13 mouse cellular contexts compared by ENCODE assay signal in the genomic region with DNA sequence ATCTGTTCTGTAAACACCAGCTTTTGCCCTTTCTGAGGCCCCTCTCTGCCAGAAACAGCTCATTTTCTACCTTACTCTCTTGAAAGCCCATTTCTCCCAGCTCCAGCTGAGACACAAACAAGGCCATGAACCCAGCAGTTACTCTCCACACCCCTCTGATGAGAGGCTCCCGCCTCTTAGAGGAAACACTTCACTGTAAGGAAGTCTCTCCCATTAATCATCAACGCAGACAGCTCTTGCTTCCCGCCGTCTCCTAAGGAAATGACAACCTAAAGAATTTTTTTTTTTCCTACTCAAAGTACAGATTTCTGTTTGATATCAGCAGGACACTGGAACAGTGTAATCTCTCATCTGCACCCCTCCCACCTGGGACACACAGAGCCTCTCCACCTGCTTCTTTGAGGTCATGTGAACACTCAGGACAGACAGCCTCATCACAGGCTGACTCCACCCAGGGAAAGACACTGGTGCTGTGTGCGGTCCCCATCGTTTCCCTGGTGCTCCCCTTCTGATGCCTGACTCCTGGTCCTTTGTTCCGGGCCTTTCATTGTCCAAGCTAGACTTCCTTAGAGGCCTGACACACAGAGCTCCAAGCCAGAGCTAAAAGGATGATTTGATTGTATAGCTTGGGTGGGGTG.
DNase-seq lines count a peak whose midpoint lies in the region; ATAC-seq and TF ChIP-seq lines count a peak whose summit lies in the region.
"Had no signal": no experiment of that assay in that cellular context is flagged by ENCODE, and none has a peak within 500 bp of the region (broad histone marks: within the 10 kb centered on the region; RNA-seq: fewer than 3 reads in every experiment).

No protein-coding gene starts in this region.

- no peak overlapping the region for H3K4me2 ChIP-seq in lung, embryonic 16.5 days (ENCODE audit: low read depth, low read length)
- H3K4me2 ChIP-seq in kidney, postnatal 0 days (ENCODE audit: low read length) = no peak overlapping the region
- H3K4me2 ChIP-seq: neural tube, embryonic 12.5 days had no signal

- H3K9me3 ChIP-seq in lung, embryonic 16.5 days (ENCODE audit: control insufficient read depth, low read length) = no peaks in the 10 kb centered on the region
- H3K9me3 ChIP-seq in kidney, postnatal 0 days (replicated peaks; ENCODE audit: low read length) = no peaks in the 10 kb centered on the region
- H3K9me3 ChIP-seq: forebrain, embryonic 10.5 days; neural tube, embryonic 12.5 days had no signal

- ATAC-seq in lung, embryonic 16.5 days (ENCODE audit: low read depth) = no peak
- peak; percentile 26 to 28; a peak in 3 of 4 replicates for ATAC-seq in hematopoietic stem cell, adult 5-6 weeks (replicated peaks in 1 of 2; ENCODE audit: insufficient read depth in 1 of 2, low FRiP score in 2 of 2, low TSS enrichment in 1 of 2, low read depth in 1 of 2, poor library complexity in 2 of 2, severe bottlenecking in 2 of 2)
- peak; percentile 31; the same call in 1 of the 2 replicates for ATAC-seq in kidney, postnatal 0 days (replicated peaks; ENCODE audit: low FRiP score, low read depth)

- peak; percentile 14 for DNase-seq in adrenal gland, adult 2 months
- DNase-seq in adrenal gland, adult 18-20 months (ENCODE audit: low spot score in 2 of 2) = no peak
- DNase-seq in lung, adult 2 months = no peak
- DNase-seq in kidney, postnatal 0 days (ENCODE audit: low spot score) = peak; percentile 82
- no peak for DNase-seq in natural killer cell, adult 2 months (ENCODE audit: low spot score in 2 of 2)
- no peak for DNase-seq in right cerebral cortex, postnatal 36 days (ENCODE audit: low spot score in 2 of 2)
- DNase-seq: heart, adult 2 months; lung, adult 18-20 months; right cerebral cortex, postnatal 4 days had no signal

- TF ChIP-seq CTCF in lung, adult 2 months (IDR thresholded peaks at IDR 0.05; ENCODE audit: insufficient read depth, low read length) = no peak
- no peak for TF ChIP-seq CTCF in kidney, postnatal 0 days (IDR thresholded peaks at IDR 0.05; ENCODE audit: low read depth)

- no peaks in the 10 kb centered on the region for H3K36me3 ChIP-seq in lung, embryonic 16.5 days (ENCODE audit: control insufficient read depth, insufficient read depth, low read length)
- H3K36me3 ChIP-seq in kidney, postnatal 0 days (ENCODE audit: insufficient read depth, low read length) = no peaks in the 10 kb centered on the region
- H3K36me3 ChIP-seq: forebrain, embryonic 10.5 days; neural tube, embryonic 12.5 days had no signal

- 16% methylated on average over 7 of the region's 7 CpGs for WGBS in lung, embryonic 16.5 days
- WGBS in lung, adult 2 months = 28% methylated on average over 7 of the region's 7 CpGs
- WGBS in kidney, postnatal 0 days = 39% methylated on average over 7 of the region's 7 CpGs

- peaks cover 27% of the 10 kb centered on the region for H3K4me1 ChIP-seq in lung, embryonic 16.5 days (replicated peaks; ENCODE audit: control insufficient read depth, insufficient read depth, low read length)
- no peaks in the 10 kb centered on the region for H3K4me1 ChIP-seq in lung, adult 2 months (ENCODE audit: control insufficient read depth, insufficient read depth, low read length)
- H3K4me1 ChIP-seq in kidney, postnatal 0 days (replicated peaks; ENCODE audit: insufficient read depth, low read length) = peaks cover 21% of the 10 kb centered on the region; the same call in 1 of the 2 replicates

- TF ChIP-seq POLR2A in lung, adult 2 months (IDR thresholded peaks at IDR 0.05; ENCODE audit: borderline replicate concordance, extremely low read depth, low read depth, low read length) = no peak

- no peak overlapping the region for H3K9ac ChIP-seq in lung, embryonic 16.5 days (ENCODE audit: low read length)
- H3K9ac ChIP-seq in kidney, postnatal 0 days (ENCODE audit: low read depth, low read length) = no peak overlapping the region
- H3K9ac ChIP-seq: neural tube, embryonic 12.5 days had no signal

- no peak overlapping the region for H3K4me3 ChIP-seq in lung, embryonic 16.5 days (ENCODE audit: low read length)
- no peak overlapping the region for H3K4me3 ChIP-seq in lung, adult 2 months (replicated peaks; ENCODE audit: extremely low read depth, low read depth, low read length)
- H3K4me3 ChIP-seq in kidney, postnatal 0 days (replicated peaks; ENCODE audit: low read depth, low read length) = no peak overlapping the region
- H3K4me3 ChIP-seq: forebrain, embryonic 10.5 days; heart, adult 2 months; neural tube, embryonic 12.5 days had no signal

- peak overlapping the region; percentile 38; the same call in 1 of the 2 replicates for H3K27ac ChIP-seq in lung, embryonic 16.5 days (ENCODE audit: low read length)
- H3K27ac ChIP-seq in kidney, postnatal 0 days = 0 out of 2 replicates have a peak overlapping the region, but pooled peaks have one; percentile 28
- H3K27ac ChIP-seq: forebrain, embryonic 10.5 days; heart, adult 2 months; neural tube, embryonic 12.5 days had no signal

- no peaks in the 10 kb centered on the region for H3K27me3 ChIP-seq in lung, embryonic 16.5 days (ENCODE audit: control insufficient read depth, insufficient read depth, low read depth, low read length)
- no peaks in the 10 kb centered on the region for H3K27me3 ChIP-seq in kidney, postnatal 0 days (ENCODE audit: insufficient read depth, low read length)
- H3K27me3 ChIP-seq: neural tube, embryonic 12.5 days had no signal

Comparison
In these comparisons a context has a peak if more than half of its experiments do, and no peak if none do; other contexts are left out.
1. DNase-seq: peak in adrenal gland, adult 2 months (single experiment) and kidney, postnatal 0 days (single experiment); none in adrenal gland, adult 18-20 months (0 of 2), lung, adult 2 months (single experiment), natural killer cell, adult 2 months (0 of 2) and right cerebral cortex, postnatal 36 days (0 of 2).